Mouse (Mus musculus) c-Kit-positive CD71-positive TER-119-positive erythroid progenitor cells, embryonic 14.5 days (primary cell): Measurements from ENCODE around the gene Hivep1.

Source experiments
- DNase-seq: peaks from one replicate; pipeline ENCODE4 v3.0.0-alpha.2; 2013; ENCODE audit warnings: low spot score

Hivep1 gene

GRCm38 (mm10) chr13:42113601-42114000 lies 61.8 kb downstream of the Hivep1 start:
- no peak for DNase-seq

- DNase-seq, result no peak
Measured at GRCm38 (mm10) chr13:42116301-42116700, 64.5 kb downstream of the Hivep1 start.

GRCm38 (mm10) chr13:42119062-42119461 lies 67.2 kb downstream of the Hivep1 start:
- no peak for DNase-seq

- DNase-seq, result no peak
Measured at GRCm38 (mm10) chr13:42121106-42121776, 69.4 kb downstream of the Hivep1 start.

GRCm38 (mm10) chr13:42121777-42122682 lies 70.2 kb downstream of the Hivep1 start:
- no peak for DNase-seq

GRCm38 (mm10) chr13:42144627-42145026 lies 92.8 kb downstream of the Hivep1 start:
- DNase-seq, result no peak

- no peak for DNase-seq
Measured at GRCm38 (mm10) chr13:42149328-42150071, 97.7 kb downstream of the Hivep1 start.

- no peak for DNase-seq
Measured at GRCm38 (mm10) chr13:42150072-42150450, 98.2 kb downstream of the Hivep1 start.

- no peak for DNase-seq
Measured at GRCm38 (mm10) chr13:42150462-42151127, 98.8 kb downstream of the Hivep1 start.

- DNase-seq, result no peak
Measured at GRCm38 (mm10) chr13:42158259-42158658, 106.4 kb downstream of the Hivep1 start.

- no peak for DNase-seq
Measured at GRCm38 (mm10) chr13:42159416-42160185, 107.8 kb downstream of the Hivep1 start.

GRCm38 (mm10) chr13:42170802-42171201 lies 119.0 kb downstream of the Hivep1 start:
- DNase-seq, result no peak

- DNase-seq, result no peak
Measured at GRCm38 (mm10) chr13:42174827-42175420, 123.1 kb downstream of the Hivep1 start.

- no peak for DNase-seq
Measured at GRCm38 (mm10) chr13:42182635-42183034, 130.8 kb downstream of the Hivep1 start.

- no peak for DNase-seq
Measured at GRCm38 (mm10) chr13:42184131-42184530, 132.3 kb downstream of the Hivep1 start.

GRCm38 (mm10) chr13:42193016-42193415 lies 141.2 kb downstream of the Hivep1 start:
- DNase-seq, result no peak

- DNase-seq, result no peak
Measured at GRCm38 (mm10) chr13:42195671-42196070, 143.8 kb downstream of the Hivep1 start.

GRCm38 (mm10) chr13:42197656-42198055 lies 145.8 kb downstream of the Hivep1 start:
- no peak for DNase-seq

GRCm38 (mm10) chr13:42213556-42213955 lies 161.7 kb downstream of the Hivep1 start:
- no peak for DNase-seq

- DNase-seq, result no peak
Measured at GRCm38 (mm10) chr13:42222401-42222800, 170.6 kb downstream of the Hivep1 start.

- DNase-seq, result no peak
Measured at GRCm38 (mm10) chr13:42228849-42229248, 177.0 kb downstream of the Hivep1 start.
